Mouse (Mus musculus): ENCODE measurements around the gene Alkbh7. TPM values are rescaled to one million over a fixed set of nuclear protein-coding genes. Genes with fewer than 3 reads are reported as not detected.

Gene Alkbh7
- total RNA-seq, 2 experiments from 2014 or later = 29.5 to 33.5 TPM

- DNase-seq = peak; percentile 92
Observed at GRCm38 (mm10) chr17:57030931-57031660, 34.0 kb downstream of the Alkbh7 start, which contains the start of gene Khsrp. TSS of gene Khsrp (minus strand) at chr17:57031522.

- DNase-seq = peak; percentile 93
Observed at GRCm38 (mm10) chr17:57031661-57032420, 34.7 kb downstream of the Alkbh7 start.

GRCm38 (mm10) chr17:57032854-57033253 is 35.7 kb downstream of the Alkbh7 start:
- DNase-seq = no peak

GRCm38 (mm10) chr17:57038978-57039377 is 41.8 kb downstream of the Alkbh7 start:
- DNase-seq = no peak

GRCm38 (mm10) chr17:57041554-57041953 is 44.4 kb downstream of the Alkbh7 start, which contains the start of gene Slc25a41:
TSS of gene Slc25a41 (minus strand) at chr17:57041654.
- DNase-seq = no peak

GRCm38 (mm10) chr17:57047406-57047805 is 50.3 kb downstream of the Alkbh7 start:
- no peak for DNase-seq

- no peak for DNase-seq
Observed at GRCm38 (mm10) chr17:57048816-57049215, 51.7 kb downstream of the Alkbh7 start.

Other genes with a start within 250 kb of the Alkbh7 start
- gene Nrtn, start 239.8 kb upstream of the Alkbh7 start, total RNA-seq (2021) = 1 to 10 TPM in 1 of 2 experiments, under 1 TPM in 1; 0.95 to 1.4 TPM
- gene Dus3l, start 232.6 kb upstream of the Alkbh7 start, total RNA-seq (2021) = 10 to 100 TPM; 17.3 to 21.1 TPM
- under 1 TPM; 0.19 to 0.20 TPM for gene Prr22, start 227.1 kb upstream of the Alkbh7 start, total RNA-seq (2021)
- gene Rfx2, start 166.3 kb upstream of the Alkbh7 start, total RNA-seq (2021) = 1 to 10 TPM; 2.6 to 5.5 TPM
- not detected for gene Acsbg2, start 122.9 kb upstream of the Alkbh7 start, total RNA-seq (2021)
- gene 1700061G19Rik, start 121.9 kb upstream of the Alkbh7 start, total RNA-seq (2021) = under 1 TPM in 1 of 2 experiments, not detected in 1; 0.11 TPM
- gene Mllt1, start 61.9 kb upstream of the Alkbh7 start, total RNA-seq (2021) = 10 to 100 TPM; 15.5 to 23.1 TPM
- gene Acer1, start 15.2 kb upstream of the Alkbh7 start, total RNA-seq (2021) = not detected
- gene Clpp, start 7.0 kb upstream of the Alkbh7 start, total RNA-seq (2021) = 10 to 100 TPM; 32.7 to 34.9 TPM
- gene Pspn, start 2.7 kb downstream of the Alkbh7 start, total RNA-seq (2021) = not detected
- 10 to 100 TPM; 24.3 to 28.0 TPM for gene Gtf2f1, start 13.9 kb downstream of the Alkbh7 start, total RNA-seq (2021)
- not detected for gene Gm17949, start 14.1 kb downstream of the Alkbh7 start, total RNA-seq (2021)
- 10 to 100 TPM; 47.0 to 57.4 TPM for gene Khsrp, start 34.2 kb downstream of the Alkbh7 start, total RNA-seq (2021)
- gene Slc25a41, start 44.3 kb downstream of the Alkbh7 start, total RNA-seq (2021) = not detected
- gene Crb3, start 61.8 kb downstream of the Alkbh7 start, total RNA-seq (2021) = under 1 TPM; 0.54 to 0.81 TPM
- 10 to 100 TPM; 42.1 to 50.9 TPM for gene Slc25a23, start 62.5 kb downstream of the Alkbh7 start, total RNA-seq (2021)
- gene Dennd1c, start 81.2 kb downstream of the Alkbh7 start, total RNA-seq (2021) = under 1 TPM; 0.52 to 0.79 TPM
- gene Tubb4a, start 90.4 kb downstream of the Alkbh7 start, total RNA-seq (2021) = 1 to 10 TPM; 4.2 to 4.6 TPM
- gene Tnfsf9, start 108.0 kb downstream of the Alkbh7 start, total RNA-seq (2021) = under 1 TPM; 0.42 to 0.95 TPM
- not detected for gene Cd70, start 152.4 kb downstream of the Alkbh7 start, total RNA-seq (2021)
- gene Tnfsf14, start 196.8 kb downstream of the Alkbh7 start, total RNA-seq (2021) = under 1 TPM in 1 of 2 experiments, not detected in 1; 0.14 TPM
- 1 to 10 TPM; 1.6 to 3.5 TPM for gene C3, start 230.8 kb downstream of the Alkbh7 start, total RNA-seq (2021)

Measured in gastrocnemius, postnatal 10 days (tissue).